Mouse (Mus musculus): ENCODE measurements around the gene Cplane1. TPM values are rescaled to one million over a fixed set of nuclear protein-coding genes. Genes with fewer than 3 reads are reported as not detected.
"Not testable (repeated sequence)": the region's sequence is repeated elsewhere in the genome, so short reads cannot be mapped to it uniquely, and the experiment has no call there.

Cplane1 gene
- polyA plus RNA-seq, 1 experiment, result 8.0 TPM

- Histone ChIP-seq H3K4me1 (ENCODE audit: control insufficient read depth, insufficient read depth, low read length) (peaks cover 4% of the 10 kb centered on the region), H3K4me3 (ENCODE audit: insufficient read depth, low read length) (no peak overlapping the region), H3K27ac (ENCODE audit: insufficient read depth, low read depth, low read length) (no peak overlapping the region)
- TF ChIP-seq CTCF (IDR thresholded peaks at IDR 0.05; ENCODE audit: low read depth, low read length), result no peak
- TF ChIP-seq POLR2A (IDR thresholded peaks at IDR 0.05; ENCODE audit: borderline replicate concordance, low read depth, low read length), result no peak
These were observed 39.5 kb downstream of the Cplane1 start for GRCm38 (mm10) chr15:8208362-8208761.

- Histone ChIP-seq H3K4me3 (ENCODE audit: insufficient read depth, low read length) (no peak overlapping the region), H3K4me1 (ENCODE audit: control insufficient read depth, insufficient read depth, low read length) (no peaks in the 10 kb centered on the region), H3K27ac (ENCODE audit: insufficient read depth, low read depth, low read length) (no peak overlapping the region)
- no peak for TF ChIP-seq POLR2A (IDR thresholded peaks at IDR 0.05; ENCODE audit: borderline replicate concordance, low read depth, low read length)
- no peak for TF ChIP-seq CTCF (IDR thresholded peaks at IDR 0.05; ENCODE audit: low read depth, low read length)
These were observed 45.9 kb downstream of the Cplane1 start for GRCm38 (mm10) chr15:8214811-8215210.

DNA sequence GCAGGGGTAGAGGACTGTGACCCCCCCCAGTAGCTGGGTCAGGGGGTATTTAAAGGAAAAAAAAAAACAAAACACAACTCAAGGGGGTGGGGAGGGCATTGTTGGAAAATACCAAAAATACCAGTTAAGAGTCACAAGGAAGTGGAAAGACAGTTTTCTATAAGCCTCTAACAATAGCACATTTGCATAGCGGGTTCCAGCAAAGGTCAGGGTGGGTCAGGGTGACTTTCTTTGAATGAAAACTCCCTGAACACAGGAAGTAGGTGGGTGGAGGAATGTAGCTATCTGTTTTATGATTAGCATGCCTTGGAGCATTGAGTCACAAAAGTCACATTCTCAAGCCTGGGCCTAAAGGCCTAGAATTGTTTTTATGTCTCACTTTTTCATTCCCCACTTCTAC is 65.3 kb downstream of the Cplane1 start:
- H3K4me3 ChIP-seq (ENCODE audit: insufficient read depth, low read length); H3K4me1 ChIP-seq (ENCODE audit: control insufficient read depth, insufficient read depth, low read length); H3K27ac ChIP-seq (ENCODE audit: insufficient read depth, low read depth, low read length): not testable (repeated sequence)

- no peak overlapping the region for H3K4me3 ChIP-seq (ENCODE audit: insufficient read depth, low read length)
- no peaks in the 10 kb centered on the region for H3K4me1 ChIP-seq (ENCODE audit: control insufficient read depth, insufficient read depth, low read length)
- TF ChIP-seq POLR2A (IDR thresholded peaks at IDR 0.05; ENCODE audit: borderline replicate concordance, low read depth, low read length), result no peak
- no peak for TF ChIP-seq CTCF (IDR thresholded peaks at IDR 0.05; ENCODE audit: low read depth, low read length)
- H3K27ac ChIP-seq (ENCODE audit: insufficient read depth, low read depth, low read length), result no peak overlapping the region
These were observed 97.0 kb downstream of the Cplane1 start for GRCm38 (mm10) chr15:8265946-8266345.

- TF ChIP-seq CTCF (IDR thresholded peaks at IDR 0.05; ENCODE audit: low read depth, low read length), result no peak
- no peak for TF ChIP-seq POLR2A (IDR thresholded peaks at IDR 0.05; ENCODE audit: borderline replicate concordance, low read depth, low read length)
- H3K4me1 ChIP-seq (ENCODE audit: control insufficient read depth, insufficient read depth, low read length), result no peaks in the 10 kb centered on the region
- H3K4me3 ChIP-seq (ENCODE audit: insufficient read depth, low read length), result no peak overlapping the region
- no peak overlapping the region for H3K27ac ChIP-seq (ENCODE audit: insufficient read depth, low read depth, low read length)
These were observed 98.3 kb downstream of the Cplane1 start for GRCm38 (mm10) chr15:8267211-8267610.

GRCm38 (mm10) chr15:8268231-8268630 is 99.3 kb downstream of the Cplane1 start:
- TF ChIP-seq POLR2A (IDR thresholded peaks at IDR 0.05; ENCODE audit: borderline replicate concordance, low read depth, low read length) (no peak), CTCF (IDR thresholded peaks at IDR 0.05; ENCODE audit: low read depth, low read length) (no peak)
- Histone ChIP-seq H3K27ac (ENCODE audit: insufficient read depth, low read depth, low read length) (no peak overlapping the region), H3K4me1 (ENCODE audit: control insufficient read depth, insufficient read depth, low read length) (no peaks in the 10 kb centered on the region), H3K4me3 (ENCODE audit: insufficient read depth, low read length) (no peak overlapping the region)

GRCm38 (mm10) chr15:8271952-8272351 is 103.0 kb downstream of the Cplane1 start:
- Histone ChIP-seq H3K4me1 (ENCODE audit: control insufficient read depth, insufficient read depth, low read length) (no peaks in the 10 kb centered on the region), H3K27ac (ENCODE audit: insufficient read depth, low read depth, low read length) (no peak overlapping the region), H3K4me3 (ENCODE audit: insufficient read depth, low read length) (no peak overlapping the region)
- no peak for TF ChIP-seq POLR2A (IDR thresholded peaks at IDR 0.05; ENCODE audit: borderline replicate concordance, low read depth, low read length)
- TF ChIP-seq CTCF (IDR thresholded peaks at IDR 0.05; ENCODE audit: low read depth, low read length), result no peak

- not testable (repeated sequence) for H3K4me3 ChIP-seq (ENCODE audit: insufficient read depth, low read length); H3K27ac ChIP-seq (ENCODE audit: insufficient read depth, low read depth, low read length)
These were observed 109.0 kb downstream of the Cplane1 start for GRCm38 (mm10) chr15:8277916-8278315.

GRCm38 (mm10) chr15:8279320-8279779 is 110.4 kb downstream of the Cplane1 start:
- H3K4me3 ChIP-seq (ENCODE audit: insufficient read depth, low read length), result peak overlapping the region; percentile 63
- no peak overlapping the region for H3K27ac ChIP-seq (ENCODE audit: insufficient read depth, low read depth, low read length)

More at GRCm38 (mm10) chr15:8277916-8278315, 109.0 kb downstream of the Cplane1 start:
- not testable (repeated sequence) for H3K4me1 ChIP-seq (ENCODE audit: control insufficient read depth, insufficient read depth, low read length)

GRCm38 (mm10) chr15:8279929-8280610 is 111.2 kb downstream of the Cplane1 start:
- H3K27ac ChIP-seq (ENCODE audit: insufficient read depth, low read depth, low read length), result no peak overlapping the region
- H3K4me1 ChIP-seq (ENCODE audit: control insufficient read depth, insufficient read depth, low read length), result no peaks in the 10 kb centered on the region
- peak overlapping the region; percentile 63 for H3K4me3 ChIP-seq (ENCODE audit: insufficient read depth, low read length)
- TF ChIP-seq POLR2A (IDR thresholded peaks at IDR 0.05; ENCODE audit: borderline replicate concordance, low read depth, low read length), result no peak
- no peak for TF ChIP-seq CTCF (IDR thresholded peaks at IDR 0.05; ENCODE audit: low read depth, low read length)

More at GRCm38 (mm10) chr15:8279320-8279779, 110.4 kb downstream of the Cplane1 start:
- no peaks in the 10 kb centered on the region for H3K4me1 ChIP-seq (ENCODE audit: control insufficient read depth, insufficient read depth, low read length)
- TF ChIP-seq CTCF (IDR thresholded peaks at IDR 0.05; ENCODE audit: low read depth, low read length) (no peak), POLR2A (IDR thresholded peaks at IDR 0.05; ENCODE audit: borderline replicate concordance, low read depth, low read length) (no peak)

DNA sequence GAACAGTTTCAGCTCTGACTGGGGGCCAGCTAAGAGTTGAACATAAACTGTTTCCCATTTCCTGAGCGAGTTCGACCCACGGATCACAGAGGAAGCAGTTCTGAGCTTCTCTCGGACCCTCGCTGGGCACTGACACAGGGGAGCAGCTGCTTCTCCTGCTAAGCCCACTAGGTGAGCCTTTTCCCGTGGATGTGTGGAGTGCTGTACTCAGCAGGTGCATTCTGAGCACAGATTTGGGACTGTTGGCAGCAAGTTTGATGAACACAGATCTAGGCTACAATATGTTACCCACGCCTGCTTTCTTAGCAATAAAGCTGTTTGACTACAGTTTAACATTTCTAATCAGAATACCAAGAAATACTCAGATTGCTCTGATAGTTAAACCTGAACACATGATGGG is 112.8 kb downstream of the Cplane1 start:
- H3K4me1 ChIP-seq (ENCODE audit: control insufficient read depth, insufficient read depth, low read length), result no peaks in the 10 kb centered on the region
- H3K27ac ChIP-seq (ENCODE audit: insufficient read depth, low read depth, low read length), result no peak overlapping the region
- no peak overlapping the region for H3K4me3 ChIP-seq (ENCODE audit: insufficient read depth, low read length)
- no peak for TF ChIP-seq POLR2A (IDR thresholded peaks at IDR 0.05; ENCODE audit: borderline replicate concordance, low read depth, low read length)

Data from bone marrow macrophage, adult 2 months (primary cell).